Mouse (Mus musculus): Measurements from ENCODE around the gene Kcnh7. TPM values are rescaled to one million over a fixed set of nuclear protein-coding genes. Genes with fewer than 3 reads are reported as not detected.
A peak's percentile ranks its signal among the peaks of the same experiment; 100 is the strongest.

Gene Kcnh7
- total and polyA plus RNA-seq, 2 experiments from 2014 or later = 8.6 to 11.4 TPM

- H3K4me3 ChIP-seq (ENCODE audit: low read length) = no peak overlapping the region
- H3K27me3 ChIP-seq (ENCODE audit: insufficient read depth, low read length) = no peaks in the 10 kb centered on the region
- 57% methylated on average over 3 of the region's 3 CpGs for WGBS
- H3K36me3 ChIP-seq (ENCODE audit: insufficient read depth, low read length) = no peaks in the 10 kb centered on the region
- ATAC-seq (no peak), DNase-seq (ENCODE audit: low spot score) (no peak)
- no peaks in the 10 kb centered on the region for H3K4me1 ChIP-seq (ENCODE audit: insufficient read depth, low read length)
- H3K4me2 ChIP-seq (ENCODE audit: low read depth, low read length) = no peak overlapping the region
- no peaks in the 10 kb centered on the region for H3K9me3 ChIP-seq (ENCODE audit: low read length)
- no peak for TF ChIP-seq CTCF (IDR thresholded peaks at IDR 0.05; ENCODE audit: low read depth)
- H3K9ac ChIP-seq (replicated peaks; ENCODE audit: low read length) = no peak overlapping the region
- H3K27ac ChIP-seq = no peak overlapping the region
Observed at GRCm38 (mm10) chr2:62669848-62670247, 514.2 kb downstream of the Kcnh7 start.

- no peak for TF ChIP-seq CTCF (IDR thresholded peaks at IDR 0.05; ENCODE audit: low read depth)
- no peak for ATAC-seq
- Histone ChIP-seq H3K4me3 (ENCODE audit: low read length) (no peak overlapping the region), H3K9ac (replicated peaks; ENCODE audit: low read length) (no peak overlapping the region), H3K27ac (no peak overlapping the region), H3K4me1 (ENCODE audit: insufficient read depth, low read length) (no peaks in the 10 kb centered on the region), H3K4me2 (ENCODE audit: low read depth, low read length) (no peak overlapping the region), H3K36me3 (ENCODE audit: insufficient read depth, low read length) (no peaks in the 10 kb centered on the region), H3K27me3 (ENCODE audit: insufficient read depth, low read length) (no peaks in the 10 kb centered on the region), H3K9me3 (ENCODE audit: low read length) (no peaks in the 10 kb centered on the region)
- 52% methylated on average over 1 of the region's 1 CpGs for WGBS
- DNase-seq (ENCODE audit: low spot score) = no peak
Observed at GRCm38 (mm10) chr2:62665536-62665935, 518.6 kb downstream of the Kcnh7 start.

- DNase-seq (ENCODE audit: low spot score) (no peak), ATAC-seq (no peak)
- 66% methylated on average over 7 of the region's 7 CpGs for WGBS
- H3K9ac ChIP-seq (replicated peaks; ENCODE audit: low read length) = no peak overlapping the region; the same call in 1 of the 2 replicates
- no peak overlapping the region for H3K27ac ChIP-seq
- peak overlapping the region; percentile 91 for H3K4me2 ChIP-seq (ENCODE audit: low read depth, low read length)
- TF ChIP-seq CTCF (IDR thresholded peaks at IDR 0.05; ENCODE audit: low read depth) = no peak
- H3K27me3 ChIP-seq (ENCODE audit: insufficient read depth, low read length) = no peaks in the 10 kb centered on the region
- H3K4me1 ChIP-seq (ENCODE audit: insufficient read depth, low read length) = no peaks in the 10 kb centered on the region
- H3K9me3 ChIP-seq (ENCODE audit: low read length) = no peaks in the 10 kb centered on the region
- H3K36me3 ChIP-seq (ENCODE audit: insufficient read depth, low read length) = no peaks in the 10 kb centered on the region
- peak overlapping the region; percentile 70 for H3K4me3 ChIP-seq (ENCODE audit: low read length)
Observed at GRCm38 (mm10) chr2:62664839-62665238, 519.2 kb downstream of the Kcnh7 start.

GRCm38 (mm10) chr2:62664135-62664670 lies 519.9 kb downstream of the Kcnh7 start, which contains the start of gene Gca:
Gca (plus strand) TSS chr2:62664285.
- no peak for TF ChIP-seq CTCF (IDR thresholded peaks at IDR 0.05; ENCODE audit: low read depth)
- WGBS = 1% methylated on average over 43 of the region's 43 CpGs
- Histone ChIP-seq H3K9me3 (ENCODE audit: low read length) (no peaks in the 10 kb centered on the region), H3K9ac (replicated peaks; ENCODE audit: low read length) (peak within 1 kb of the TSS; percentile 63), H3K4me1 (ENCODE audit: insufficient read depth, low read length) (no peaks in the 10 kb centered on the region), H3K4me3 (ENCODE audit: low read length) (peak within 1 kb of the TSS; percentile 70), H3K36me3 (ENCODE audit: insufficient read depth, low read length) (no peaks in the 10 kb centered on the region), H3K27ac (no peak within 1 kb of the TSS), H3K27me3 (ENCODE audit: insufficient read depth, low read length) (no peaks in the 10 kb centered on the region), H3K4me2 (ENCODE audit: low read depth, low read length) (peak within 1 kb of the TSS; percentile 91)
- DNase-seq (ENCODE audit: low spot score) = peak; percentile 90
- peak; percentile 99 for ATAC-seq

- no peak overlapping the region for H3K4me2 ChIP-seq (ENCODE audit: low read depth, low read length)
- WGBS = 72% methylated on average over 3 of the region's 3 CpGs
- H3K27me3 ChIP-seq (ENCODE audit: insufficient read depth, low read length) = no peaks in the 10 kb centered on the region
- ATAC-seq (no peak), DNase-seq (ENCODE audit: low spot score) (no peak)
- H3K9me3 ChIP-seq (ENCODE audit: low read length) = no peaks in the 10 kb centered on the region
- H3K4me1 ChIP-seq (ENCODE audit: insufficient read depth, low read length) = no peaks in the 10 kb centered on the region
- H3K27ac ChIP-seq = no peak overlapping the region
- H3K9ac ChIP-seq (replicated peaks; ENCODE audit: low read length) = no peak overlapping the region
- H3K4me3 ChIP-seq (ENCODE audit: low read length) = no peak overlapping the region
- no peak for TF ChIP-seq CTCF (IDR thresholded peaks at IDR 0.05; ENCODE audit: low read depth)
- no peaks in the 10 kb centered on the region for H3K36me3 ChIP-seq (ENCODE audit: insufficient read depth, low read length)
Observed at GRCm38 (mm10) chr2:62662560-62662959, 521.5 kb downstream of the Kcnh7 start.

- ATAC-seq (no peak), DNase-seq (ENCODE audit: low spot score) (no peak)
- no peaks in the 10 kb centered on the region for H3K4me1 ChIP-seq (ENCODE audit: insufficient read depth, low read length)
- H3K9ac ChIP-seq (replicated peaks; ENCODE audit: low read length) = no peak overlapping the region
- H3K27me3 ChIP-seq (ENCODE audit: insufficient read depth, low read length) = no peaks in the 10 kb centered on the region
- no peaks in the 10 kb centered on the region for H3K36me3 ChIP-seq (ENCODE audit: insufficient read depth, low read length)
- H3K27ac ChIP-seq = no peak overlapping the region
- H3K9me3 ChIP-seq (ENCODE audit: low read length) = no peaks in the 10 kb centered on the region
- H3K4me3 ChIP-seq (ENCODE audit: low read length) = no peak overlapping the region
- 52% methylated on average over 6 of the region's 6 CpGs for WGBS
- no peak overlapping the region for H3K4me2 ChIP-seq (ENCODE audit: low read depth, low read length)
- no peak; the same call in 1 of the 2 replicates for TF ChIP-seq CTCF (IDR thresholded peaks at IDR 0.05; ENCODE audit: low read depth)
Observed at GRCm38 (mm10) chr2:62660565-62660964, 523.5 kb downstream of the Kcnh7 start.

GRCm38 (mm10) chr2:62656072-62656471 lies 528.0 kb downstream of the Kcnh7 start:
- Histone ChIP-seq H3K4me3 (ENCODE audit: low read length) (no peak overlapping the region), H3K36me3 (ENCODE audit: insufficient read depth, low read length) (no peaks in the 10 kb centered on the region), H3K9me3 (ENCODE audit: low read length) (no peaks in the 10 kb centered on the region), H3K27me3 (ENCODE audit: insufficient read depth, low read length) (no peaks in the 10 kb centered on the region), H3K9ac (replicated peaks; ENCODE audit: low read length) (no peak overlapping the region), H3K4me2 (ENCODE audit: low read depth, low read length) (no peak overlapping the region), H3K4me1 (ENCODE audit: insufficient read depth, low read length) (no peaks in the 10 kb centered on the region), H3K27ac (no peak overlapping the region)
- DNase-seq (ENCODE audit: low spot score) (no peak), ATAC-seq (no peak)
- WGBS = 78% methylated on average over 1 of the region's 1 CpGs
- TF ChIP-seq CTCF (IDR thresholded peaks at IDR 0.05; ENCODE audit: low read depth) = no peak
